Mouse (Mus musculus) stomach, adult 2 months (tissue): ENCODE data around the gene C130074G19Rik. TPM values are rescaled to one million over a fixed set of nuclear protein-coding genes. Genes with fewer than 3 reads are reported as not detected.

Source experiments
- polyA plus RNA-seq: library from polyadenylated mRNA; depleted of rRNA; stranded (reverse); fragments of >200 nt; gene quantifications from 2 replicates; pipeline ENCODE4 v1.2.3, GENCODE M21; 2012; rRNA removed

C130074G19Rik gene
- polyA plus RNA-seq, result 2.1 and 2.3 TPM in 2 replicates

DNA sequence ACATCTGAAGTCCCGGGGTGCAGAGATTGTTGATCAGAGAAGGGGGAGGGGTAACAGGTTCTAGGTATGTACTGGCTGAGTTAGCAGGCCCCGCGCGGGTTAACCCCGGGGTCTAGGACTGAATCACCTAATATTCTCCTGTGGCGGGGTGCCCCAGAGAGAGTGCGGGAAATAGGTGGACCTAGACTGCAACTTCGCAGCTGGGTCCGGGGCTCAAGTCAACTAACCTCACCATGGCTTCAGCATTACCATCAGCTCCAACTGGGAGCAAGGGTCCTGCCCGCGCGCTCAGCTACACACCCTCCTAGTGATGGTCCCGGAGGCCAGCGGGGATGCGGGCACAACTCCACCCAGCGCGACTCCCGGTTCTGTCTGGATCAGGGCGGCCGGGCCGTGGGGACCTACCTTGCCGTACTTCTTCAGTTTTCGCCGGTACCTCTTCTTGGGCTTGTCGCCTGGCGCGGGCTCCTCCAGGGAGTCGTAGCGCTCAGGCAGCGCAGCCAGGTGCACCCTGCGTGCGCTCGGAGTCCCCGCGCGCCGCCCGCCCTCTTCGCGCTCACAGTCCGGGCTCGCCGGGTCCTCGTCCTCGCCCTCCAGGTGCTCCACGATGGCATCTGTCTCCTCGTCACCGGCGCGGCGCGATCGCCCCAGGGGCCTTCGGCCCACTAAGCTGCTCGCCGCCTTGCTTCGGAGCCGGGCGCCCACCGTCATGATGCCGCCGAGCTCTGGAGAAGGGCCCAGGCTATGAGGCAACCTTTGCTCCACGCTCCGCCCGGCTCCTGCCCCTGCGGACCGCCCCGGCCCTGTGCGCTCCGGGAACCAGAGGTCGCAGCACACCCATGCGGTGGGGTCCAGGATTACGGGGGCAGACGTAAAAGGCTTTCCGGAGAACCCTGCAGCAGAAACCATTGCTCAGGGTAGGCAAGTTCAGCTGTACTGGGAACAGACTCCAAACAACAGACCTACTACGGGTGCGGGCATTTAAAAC is at the start of gene C130074G19Rik:
Gene C130074G19Rik (minus strand): TSS at position 938 of the 988 bp plus-strand sequence.

DNA sequence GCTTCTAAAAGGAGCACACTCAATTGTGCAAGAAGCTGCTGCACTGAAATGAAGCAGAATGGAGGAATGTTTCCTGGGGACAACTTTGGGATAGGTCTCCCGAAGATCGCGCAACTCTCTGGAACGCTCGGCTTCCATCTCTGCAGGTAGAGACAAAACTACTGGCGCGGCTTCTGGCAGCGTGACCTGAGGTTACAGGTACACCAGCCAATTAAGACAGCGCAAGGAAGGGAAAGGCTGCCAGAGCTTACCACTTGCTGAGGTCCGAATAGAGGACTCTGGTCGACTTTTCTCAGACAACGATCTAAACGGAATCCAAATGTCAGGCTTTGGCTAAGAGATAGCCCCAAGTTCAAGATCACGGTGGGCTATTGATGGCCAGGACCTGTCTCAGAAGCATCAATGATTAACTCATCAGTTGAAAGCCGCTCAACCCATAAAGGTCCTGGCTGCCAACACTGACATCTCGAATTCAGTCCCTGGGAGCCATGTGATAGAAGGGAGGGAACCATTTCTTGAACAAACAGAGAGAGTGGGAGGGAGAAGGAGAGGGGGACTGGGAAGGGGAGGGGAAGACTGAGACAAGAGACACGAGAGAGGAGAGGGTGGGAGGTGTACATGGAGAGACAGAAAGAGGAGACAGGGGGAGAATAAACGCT is 36.8 kb downstream of the C130074G19Rik start, which contains the start of gene Marc2:
Gene Marc2 (minus strand): TSS at position 360 of the 659 bp plus-strand sequence.

Other genes starting within 250 kb of the C130074G19Rik start
- 10.6 and 15.7 TPM in 2 replicates for gene Hlx, start 150.6 kb downstream of the C130074G19Rik start, polyA plus RNA-seq
- 0.11 and 0.43 TPM in 2 replicates for gene Marc1, start 71.9 kb downstream of the C130074G19Rik start, polyA plus RNA-seq
- 21.1 and 42.0 TPM in 2 replicates for gene Marc2, start 36.8 kb downstream of the C130074G19Rik start, polyA plus RNA-seq
- 2.0 and 2.1 TPM in 2 replicates for gene Mark1, start 116.4 kb upstream of the C130074G19Rik start, polyA plus RNA-seq